Mouse (Mus musculus) B cell, adult 62 days (primary cell): Measurements from ENCODE around the gene Lrig2. TPM values are rescaled to one million over a fixed set of nuclear protein-coding genes. Genes with fewer than 3 reads are reported as not detected.

Source experiments
- total RNA-seq: library from RNA; stranded (reverse); gene quantifications from 4 replicates; pipeline ENCODE4 v1.2.4, GENCODE M21; 2023

Lrig2 gene
- 42.6 to 46.6 TPM (median 44.8 TPM) in 4 replicates for total RNA-seq

DNA sequence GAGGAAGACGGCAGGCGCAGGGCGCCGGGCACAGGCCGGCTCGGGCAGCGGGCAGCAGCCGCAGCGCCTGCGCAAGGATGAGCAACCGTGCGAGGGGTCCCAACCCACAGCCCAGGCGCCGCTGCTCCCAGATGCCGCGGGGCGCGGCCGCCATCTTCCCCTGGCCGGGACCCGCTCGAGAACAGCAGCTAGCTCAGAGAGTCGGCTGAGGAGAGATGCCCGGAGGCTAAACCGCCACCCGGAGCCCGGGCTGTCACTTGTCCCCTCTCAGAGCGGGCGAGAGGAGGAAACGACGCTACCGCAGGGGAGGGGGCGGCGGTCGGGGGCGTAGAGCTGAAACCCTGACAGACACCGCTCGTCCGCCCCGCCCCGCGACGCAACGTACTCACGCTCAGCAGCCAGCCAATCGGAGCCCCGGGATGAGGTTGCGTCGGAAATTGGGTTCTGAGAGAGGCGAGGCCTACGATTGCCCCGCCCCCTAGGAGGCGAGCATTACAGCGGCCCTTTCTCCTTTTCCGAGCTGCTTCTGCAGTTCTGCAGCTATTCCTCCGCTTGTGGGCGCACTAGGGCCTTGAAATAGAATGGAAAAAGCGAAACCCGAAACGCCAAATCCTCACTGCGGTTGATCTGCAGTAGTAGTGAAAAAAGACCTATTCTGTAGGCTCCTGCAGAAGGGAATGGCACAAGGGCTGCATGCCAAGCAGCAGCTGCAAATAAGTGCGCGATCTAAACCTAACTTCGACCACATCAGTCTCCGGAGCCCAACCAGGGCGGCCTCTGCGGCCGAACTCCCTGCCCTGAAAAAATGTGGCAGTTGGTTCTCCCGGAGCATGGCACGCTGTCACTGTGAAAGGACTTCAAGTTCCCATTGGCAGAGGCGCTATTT is at the start of gene Lrig2:
TSS of gene Lrig2 (minus strand) at position 381 of the 886 bp plus-strand sequence.

Other genes with a start within 250 kb of the Lrig2 start
- 18.4 to 22.1 TPM (median 21.9 TPM) in 4 replicates for gene Slc16a1, start 126.8 kb upstream of the Lrig2 start, total RNA-seq